Mouse (Mus musculus): ENCODE data around the gene Pacrg.

DNA sequence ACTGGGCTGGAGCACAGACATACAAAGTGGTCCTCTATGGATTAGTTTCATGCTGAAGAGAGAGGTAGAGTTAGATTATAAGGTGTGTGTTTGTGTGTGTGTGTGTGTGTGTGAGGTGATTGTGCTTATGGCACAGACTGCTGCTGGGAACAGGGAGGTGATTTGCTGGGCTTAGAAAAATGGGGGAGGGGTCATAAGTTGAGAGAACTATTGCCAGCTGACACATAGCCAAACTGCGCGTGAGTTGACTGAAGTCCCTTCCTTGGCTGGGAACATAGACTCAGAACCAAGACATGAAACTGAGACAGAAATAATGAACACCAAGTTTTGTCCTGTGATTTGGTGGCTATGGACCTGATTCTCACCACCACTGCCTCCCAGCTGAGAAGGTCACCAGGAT, 351.2 kb downstream of the Pacrg start:
- TF ChIP-seq EP300 (IDR thresholded peaks at IDR 0.05; ENCODE audit: low read depth), result no peak
- no peak for TF ChIP-seq CTCF (IDR thresholded peaks at IDR 0.05; ENCODE audit: low read depth)
